Mouse (Mus musculus) macrophage (primary cell): ENCODE measurements around the gene Tmem45a. TPM values are rescaled to one million over a fixed set of nuclear protein-coding genes. Genes with fewer than 3 reads are reported as not detected.
"Not testable (repeated sequence)": the region's sequence is repeated elsewhere in the genome, so short reads cannot be mapped to it uniquely, and the experiment has no call there.

Experiments used
- H3K27ac ChIP-seq: fragments of 350-480 bp; formaldehyde crosslinking; 2 replicates; pipeline ENCODE4 v1.9.0; 2021
- H3K36me3 ChIP-seq: fragments of 350-480 bp; formaldehyde crosslinking; 2 replicates; pipeline ENCODE4 v1.9.0; 2021; ENCODE audit errors: inconsistent target
- H3K4me3 ChIP-seq: fragments of 350-480 bp; formaldehyde crosslinking; 2 replicates; pipeline ENCODE4 v1.9.0; 2021; ENCODE audit errors: inconsistent target
- H3K79me2 ChIP-seq: fragments of 350-480 bp; formaldehyde crosslinking; 2 replicates; pipeline ENCODE4 v1.9.0; 2021; ENCODE audit errors: inconsistent target
- WGBS: methylation state at CpG from one replicate; pipeline ENCODE4 v1.1.7; 2026; ENCODE audit warnings: inconsistent platforms; ENCODE audit not compliant: missing documents; 5-methylcytosine and 5-hydroxymethylcytosine counted together
- polyA plus RNA-seq: library from polyadenylated mRNA; stranded (reverse); fragments of 250-400 nt; gene quantifications from 3 replicates; pipeline ENCODE4 v1.2.4, GENCODE M21; 2018; ENCODE audit warnings: inconsistent platforms
- total RNA-seq, 78 experiments: library from RNA; depleted of rRNA; stranded (reverse); fragments of 250-400 nt; gene quantifications; 1 replicate in 9 of 78; 2 replicates in 24 of 78; 3 replicates in 43 of 78; 4 replicates in 2 of 78; pipeline ENCODE4 v1.2.4; 2018; ENCODE audit warnings: inconsistent platforms in 56 of 78

Tmem45a gene
- 1 to 10 TPM in 1 of 26 experiments, not detected in 25; 2.9 TPM for total RNA-seq (2018; cell fraction: chromatin; rRNA removed)
- not detected for total RNA-seq (2018; cell fraction: cytosol; rRNA removed)
- under 1 TPM in 1 of 26 experiments, not detected in 25; 0.31 TPM for total RNA-seq (2018; cell fraction: nucleus; rRNA removed)
- not detected in 3 replicates for polyA plus RNA-seq

GRCm38 (mm10) chr16:56885824-56886615 is at the start of gene Tmem45a:
Tmem45a (minus strand) TSS chr16:56886166.
- Histone ChIP-seq H3K36me3 (no peaks in the 10 kb centered on the region), H3K4me3 (no peak within 1 kb of the TSS), H3K27ac (no peak within 1 kb of the TSS), H3K79me2 (no peaks in the 10 kb centered on the region)
- 6% methylated on average over 25 of the region's 25 CpGs for WGBS

- no peak within 1 kb of the TSS for H3K27ac ChIP-seq
- no peaks in the 10 kb centered on the region for H3K79me2 ChIP-seq
- no peak within 1 kb of the TSS for H3K4me3 ChIP-seq
- WGBS = 84% methylated on average over 3 of the region's 3 CpGs
- no peaks in the 10 kb centered on the region for H3K36me3 ChIP-seq
Observed at GRCm38 (mm10) chr16:56928023-56928422, 42.1 kb upstream of the Tmem45a start, which contains the start of gene Lnp1. Lnp1 (minus strand) TSS chr16:56928061.

GRCm38 (mm10) chr16:56920102-56920657 is 34.2 kb upstream of the Tmem45a start:
- 22% methylated on average over 8 of the region's 8 CpGs for WGBS
- no peak overlapping the region for H3K27ac ChIP-seq
- H3K79me2 ChIP-seq = no peaks in the 10 kb centered on the region
- no peaks in the 10 kb centered on the region for H3K36me3 ChIP-seq
- no peak overlapping the region for H3K4me3 ChIP-seq

GRCm38 (mm10) chr16:56917230-56917629 is 31.3 kb upstream of the Tmem45a start:
- no peaks in the 10 kb centered on the region for H3K79me2 ChIP-seq
- no peak overlapping the region for H3K4me3 ChIP-seq
- no peaks in the 10 kb centered on the region for H3K36me3 ChIP-seq
- H3K27ac ChIP-seq = no peak overlapping the region
- 92% methylated on average over 7 of the region's 7 CpGs for WGBS

GRCm38 (mm10) chr16:56908986-56909385 is 23.0 kb upstream of the Tmem45a start:
- no peak overlapping the region for H3K27ac ChIP-seq
- 82% methylated on average over 5 of the region's 5 CpGs for WGBS
- no peaks in the 10 kb centered on the region for H3K36me3 ChIP-seq
- no peaks in the 10 kb centered on the region for H3K79me2 ChIP-seq
- H3K4me3 ChIP-seq = no peak overlapping the region

- WGBS = 62% methylated on average over 3 of the region's 3 CpGs
- H3K36me3 ChIP-seq, H3K27ac ChIP-seq, H3K79me2 ChIP-seq, H3K4me3 ChIP-seq: not testable (repeated sequence)
Observed at GRCm38 (mm10) chr16:56902206-56902605, 16.2 kb upstream of the Tmem45a start.

- Histone ChIP-seq H3K36me3 (no peaks in the 10 kb centered on the region), H3K4me3 (no peak overlapping the region), H3K27ac (no peak overlapping the region), H3K79me2 (no peaks in the 10 kb centered on the region)
- whole genome bisulfite sequencing = 91% methylated on average over 5 of the region's 5 CpGs
Observed at GRCm38 (mm10) chr16:56891583-56891982, 5.6 kb upstream of the Tmem45a start.

- WGBS = 34% methylated on average over 9 of the region's 9 CpGs
- H3K4me3 ChIP-seq = no peak overlapping the region
- H3K27ac ChIP-seq = no peak overlapping the region
- no peaks in the 10 kb centered on the region for H3K36me3 ChIP-seq
- H3K79me2 ChIP-seq = no peaks in the 10 kb centered on the region
Observed at GRCm38 (mm10) chr16:56886616-56887116, 700 bp upstream of the Tmem45a start.

GRCm38 (mm10) chr16:56884811-56885210 is 1.2 kb downstream of the Tmem45a start:
- no peaks in the 10 kb centered on the region for H3K79me2 ChIP-seq
- H3K4me3 ChIP-seq = no peak overlapping the region
- WGBS = 94% methylated on average over 6 of the region's 6 CpGs
- H3K27ac ChIP-seq = no peak overlapping the region
- no peaks in the 10 kb centered on the region for H3K36me3 ChIP-seq

- no peaks in the 10 kb centered on the region for H3K36me3 ChIP-seq
- no peaks in the 10 kb centered on the region for H3K79me2 ChIP-seq
- no peak overlapping the region for H3K27ac ChIP-seq
- H3K4me3 ChIP-seq = no peak overlapping the region
- WGBS = 33% methylated on average over 2 of the region's 2 CpGs
Observed at GRCm38 (mm10) chr16:56873410-56873809, 12.6 kb downstream of the Tmem45a start.

- Histone ChIP-seq H3K79me2 (no peaks in the 10 kb centered on the region), H3K4me3 (no peak overlapping the region), H3K27ac (no peak overlapping the region), H3K36me3 (no peaks in the 10 kb centered on the region)
- WGBS = 91% methylated on average over 3 of the region's 3 CpGs
Observed at GRCm38 (mm10) chr16:56870458-56870857, 15.5 kb downstream of the Tmem45a start.

- H3K36me3 ChIP-seq = no peaks in the 10 kb centered on the region
- no peaks in the 10 kb centered on the region for H3K79me2 ChIP-seq
- no peak overlapping the region for H3K27ac ChIP-seq
- H3K4me3 ChIP-seq = no peak overlapping the region
- 84% methylated on average over 5 of the region's 5 CpGs for WGBS
Observed at GRCm38 (mm10) chr16:56868361-56868760, 17.6 kb downstream of the Tmem45a start.

- WGBS = 87% methylated on average over 4 of the region's 4 CpGs
Observed at GRCm38 (mm10) chr16:56867591-56867990, 18.4 kb downstream of the Tmem45a start.

GRCm38 (mm10) chr16:56852841-56853587 is 33.0 kb downstream of the Tmem45a start:
- no peak overlapping the region for H3K27ac ChIP-seq
- H3K79me2 ChIP-seq = no peaks in the 10 kb centered on the region
- 89% methylated on average over 8 of the region's 10 CpGs for WGBS

More at GRCm38 (mm10) chr16:56867591-56867990, 18.4 kb downstream of the Tmem45a start:
- Histone ChIP-seq H3K79me2 (no peaks in the 10 kb centered on the region), H3K27ac (no peak overlapping the region), H3K4me3 (no peak overlapping the region), H3K36me3 (no peaks in the 10 kb centered on the region)

More at GRCm38 (mm10) chr16:56852841-56853587, 33.0 kb downstream of the Tmem45a start:
- Histone ChIP-seq H3K4me3 (no peak overlapping the region), H3K36me3 (no peaks in the 10 kb centered on the region)
